Mouse (Mus musculus) brain, embryonic 14.5 days (tissue): Measurements from ENCODE around the gene Adam17.

Experiments
- CTCF ChIP-seq: fragments of 200-500 bp; IDR thresholded peaks from 2 replicates; pipeline ENCODE4 v1.5.1; 2012; ENCODE audit warnings: inconsistent platforms, mild to moderate bottlenecking, moderate library complexity, borderline replicate concordance; ENCODE audit not compliant: insufficient read depth, insufficient read length; ENCODE audit errors: extremely low read depth
- POLR2A ChIP-seq: fragments of 200-500 bp; IDR thresholded peaks from 2 replicates; pipeline ENCODE4 v1.6.1; 2012; ENCODE audit warnings: mild to moderate bottlenecking, inconsistent platforms, borderline replicate concordance; ENCODE audit not compliant: poor library complexity, insufficient read depth, insufficient read length, severe bottlenecking; ENCODE audit errors: extremely low read depth

DNA sequence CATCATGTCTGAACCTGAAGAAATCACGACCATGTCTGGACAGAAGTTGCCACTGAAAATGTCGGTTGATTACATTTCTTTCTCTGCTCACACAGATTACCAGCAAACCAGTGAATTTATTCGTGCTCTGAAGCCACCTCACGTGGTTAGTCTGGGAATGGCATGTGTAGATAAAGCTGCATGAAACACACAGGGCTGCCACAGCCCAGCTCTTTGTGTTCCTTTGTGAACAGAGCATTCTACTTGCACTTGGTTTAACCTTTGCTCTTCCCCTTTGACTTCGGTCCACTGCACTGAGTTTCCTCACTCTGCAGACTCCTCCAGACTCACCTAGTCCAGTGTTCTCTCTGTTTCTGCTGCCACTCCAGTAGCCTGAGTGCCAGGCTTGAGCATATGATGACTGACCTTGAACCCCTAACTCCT lies 71.1 kb downstream of the Adam17 start:
- no peak for TF ChIP-seq CTCF
- TF ChIP-seq POLR2A = no peak
